Mouse (Mus musculus): Measurements from ENCODE around the gene Ube2e2.

GRCm38 (mm10) chr14:18641656-18642055, 252.4 kb downstream of the Ube2e2 start:
- TF ChIP-seq CTCF (IDR thresholded peaks at IDR 0.05; ENCODE audit: extremely low read depth, insufficient read depth, insufficient read length, insufficient replicate concordance) (no peak), POLR2A (IDR thresholded peaks at IDR 0.05; ENCODE audit: low read depth, low read length) (no peak)

Measured in spleen, adult 2 months (tissue).